Mouse (Mus musculus) c-Kit-positive CD71-positive TER-119-negative erythroid progenitor cells, embryonic 14.5 days (primary cell): ENCODE results near the gene Atcay.
"Not testable (repeated sequence)": the region's sequence is repeated elsewhere in the genome, so short reads cannot be mapped to it uniquely, and the experiment has no call there.

Experiments
- DNase-seq: peaks from one replicate; pipeline ENCODE4 v3.0.0-alpha.2; 2013; ENCODE audit warnings: low read depth

The Atcay gene

DNA sequence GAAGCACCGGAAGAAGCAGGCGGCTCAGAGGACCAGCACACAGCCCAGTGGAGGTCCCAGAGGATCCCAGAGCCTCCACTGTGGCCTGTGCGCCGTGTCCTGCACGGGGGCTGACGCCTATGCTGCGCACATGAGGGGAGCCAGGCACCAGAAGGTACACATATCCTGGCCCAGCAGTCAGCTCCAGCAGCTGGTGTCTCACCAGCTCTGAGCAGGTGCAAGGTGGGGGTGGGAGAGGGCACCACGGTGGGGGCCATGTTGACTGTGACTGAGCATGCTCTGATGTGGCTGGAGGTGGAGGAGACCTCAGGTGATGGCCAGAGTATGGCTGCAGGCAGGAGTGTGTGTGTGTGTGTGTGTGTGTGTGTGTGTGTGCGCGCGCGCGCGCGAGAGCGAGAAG lies 11.4 kb upstream of the Atcay start:
- no peak for DNase-seq

DNA sequence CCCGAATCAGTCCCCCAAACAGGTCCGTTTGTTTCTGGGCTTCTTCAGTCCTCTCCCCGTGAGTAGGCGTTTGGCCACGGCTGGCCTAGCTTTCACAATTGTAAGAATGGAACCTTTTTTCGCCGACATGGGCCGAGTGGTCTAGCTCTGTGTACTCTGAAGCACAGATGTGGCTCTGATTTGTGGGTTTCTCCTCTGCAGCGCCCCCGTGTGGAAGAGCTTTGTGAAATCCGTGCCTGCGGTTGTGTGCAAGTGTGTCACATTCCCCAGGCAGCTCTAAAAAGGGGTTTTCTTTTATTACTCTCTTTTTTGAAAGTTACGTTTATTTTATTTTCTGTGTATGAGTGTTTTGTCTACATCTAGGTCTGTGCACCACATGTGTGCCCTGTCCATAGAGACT lies 10.2 kb upstream of the Atcay start:
- peak; percentile 56 for DNase-seq

DNA sequence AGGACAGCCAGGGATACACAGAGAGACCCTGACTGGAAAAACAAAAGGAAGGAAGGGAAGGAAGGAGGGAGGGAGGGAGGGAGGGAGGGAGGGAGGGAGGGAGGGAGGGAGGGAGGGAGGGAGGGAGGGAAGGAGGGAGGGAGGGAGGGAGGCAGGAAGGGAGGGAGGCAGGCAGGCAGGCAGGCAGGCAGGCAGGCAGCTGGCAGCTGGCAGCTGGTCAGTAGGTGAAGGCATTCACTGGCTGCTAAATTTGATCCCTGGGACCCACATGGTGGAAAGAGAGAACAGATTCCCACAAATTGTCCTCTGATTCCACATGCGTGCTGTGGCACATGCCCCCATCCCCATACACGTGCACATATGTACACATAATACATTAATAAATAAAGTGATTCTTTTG lies 8.0 kb upstream of the Atcay start:
- DNase-seq, result no peak

DNA sequence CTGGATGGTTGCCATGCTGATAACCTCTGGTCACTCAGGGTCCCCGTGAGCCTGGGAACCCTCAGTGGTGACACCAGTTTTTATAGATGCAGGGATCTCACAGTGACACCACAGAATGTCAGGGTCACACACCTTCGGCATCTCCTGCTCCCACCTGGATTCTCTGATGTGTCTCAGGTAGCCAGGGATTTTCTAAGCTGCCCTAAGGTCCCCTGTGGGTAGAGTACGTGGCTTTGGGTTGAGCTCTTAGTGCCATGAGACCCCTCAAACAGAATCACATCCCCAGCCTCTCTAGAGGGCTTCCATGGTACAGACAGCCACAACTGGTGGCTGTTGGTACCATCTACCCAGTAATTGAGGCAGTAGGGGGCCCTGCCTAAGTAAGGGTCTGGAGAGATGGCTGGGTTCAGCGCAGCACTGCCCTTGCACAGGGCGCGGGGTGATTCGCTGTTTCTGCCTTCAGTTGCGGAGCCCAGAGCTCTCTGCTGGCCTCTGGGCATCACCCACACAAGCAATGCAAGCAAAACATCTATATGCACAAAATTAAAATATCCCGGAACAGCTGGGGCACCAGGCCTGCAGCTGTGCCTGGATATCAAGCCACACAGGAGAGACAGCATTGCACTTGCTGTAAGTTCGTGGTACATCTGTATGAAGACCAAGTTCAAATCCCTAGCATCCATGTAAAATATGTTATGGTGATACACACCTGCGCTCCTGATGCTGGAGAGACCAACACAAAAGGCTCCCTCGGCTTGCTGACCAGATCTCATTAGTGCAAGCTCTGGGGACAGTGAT lies 6.0 kb upstream of the Atcay start:
- DNase-seq, result no peak

DNA sequence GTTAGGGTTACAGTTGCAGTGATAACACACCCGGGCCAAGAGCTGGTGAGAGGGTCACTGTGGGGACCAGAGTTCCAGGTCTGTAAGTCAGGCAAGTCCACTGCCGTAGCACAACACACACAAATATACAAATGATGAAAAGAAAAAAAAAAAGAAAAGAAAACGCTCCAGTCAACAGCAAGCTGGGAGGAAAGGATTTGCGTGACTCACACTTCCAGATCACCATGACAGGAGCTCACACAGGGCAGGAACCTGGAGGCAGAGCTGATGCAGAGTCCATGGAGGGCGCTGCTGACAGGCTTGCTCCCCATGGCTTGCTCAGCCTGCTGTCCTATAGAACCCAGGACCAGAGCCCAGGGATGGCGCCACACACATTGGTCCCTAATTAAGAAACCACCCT lies 3.6 kb upstream of the Atcay start:
- DNase-seq, result no peak

DNA sequence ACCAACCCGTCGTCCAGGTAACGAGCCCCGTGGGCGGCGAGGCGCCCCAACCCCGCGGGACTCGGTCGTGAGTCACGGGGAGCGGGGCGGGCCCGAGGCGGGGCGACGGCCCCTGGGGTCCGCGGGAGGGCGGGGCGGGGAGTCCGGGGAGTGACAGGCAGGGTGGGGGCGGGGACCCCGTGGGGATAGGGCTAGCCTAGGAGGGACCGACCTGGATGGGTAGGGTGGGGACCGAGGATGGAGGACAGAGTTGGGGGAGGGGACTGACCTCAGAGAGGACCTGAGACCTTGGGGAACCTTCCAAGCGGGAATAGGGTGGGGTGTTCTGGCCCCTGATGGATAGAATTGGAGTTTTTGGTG lies 2.6 kb upstream of the Atcay start:
- DNase-seq, result no peak

DNA sequence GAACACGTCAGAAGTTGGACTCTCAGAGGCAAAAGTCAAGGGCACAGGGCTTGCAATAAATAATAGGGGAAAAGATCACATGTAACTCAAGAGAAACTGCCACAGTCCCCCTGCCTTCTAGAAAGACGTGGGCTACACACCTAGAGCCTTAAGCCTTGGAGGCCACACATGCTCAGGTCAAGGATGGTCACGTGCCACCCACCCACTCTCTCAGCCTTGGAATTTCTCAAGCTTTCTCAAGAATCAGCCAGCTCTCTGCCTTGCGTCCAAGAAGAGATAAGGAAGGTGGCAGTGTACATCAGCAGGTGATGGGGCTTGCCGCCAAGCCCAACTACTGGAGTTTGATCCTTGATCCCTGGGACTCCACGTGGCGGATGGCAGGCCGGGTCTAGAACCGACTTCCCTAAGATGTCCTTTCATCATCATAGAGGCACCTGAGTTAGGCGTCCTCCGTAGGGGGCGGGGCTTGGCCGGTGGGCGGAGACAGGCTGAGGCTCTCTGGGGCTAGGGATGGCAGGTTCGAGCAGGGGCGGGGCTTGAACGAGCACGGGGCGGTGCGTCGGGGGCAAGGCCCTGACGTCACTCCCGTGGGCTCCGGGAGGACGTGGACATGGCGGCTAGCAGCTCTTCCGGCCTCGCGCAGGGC lies 2.1 kb upstream of the Atcay start, which contains the start of gene Zfr2:
Zfr2 (plus strand) TSS at position 576 of the 646 bp plus-strand sequence.
- DNase-seq, result peak; percentile 86

DNA sequence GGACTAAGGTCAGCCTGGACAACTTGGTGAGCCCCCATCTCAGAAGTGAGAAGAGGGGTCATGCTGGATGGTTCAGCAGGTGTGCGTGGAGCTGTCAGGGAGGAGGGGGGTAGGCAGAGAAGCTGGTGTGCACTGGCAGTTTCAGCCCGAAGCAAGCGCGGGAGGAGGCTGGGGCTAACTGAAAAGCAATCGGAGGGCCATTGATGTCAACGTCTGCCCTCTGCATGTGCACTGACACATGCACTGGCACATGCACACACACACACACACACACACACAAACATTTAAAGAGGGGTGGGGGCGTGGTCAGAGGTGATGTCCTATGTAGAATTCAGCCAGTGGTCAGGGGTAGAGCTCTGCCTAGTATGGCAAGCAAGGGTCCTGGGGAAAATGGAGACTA lies 803 bp upstream of the Atcay start:
- DNase-seq, result no peak

DNA sequence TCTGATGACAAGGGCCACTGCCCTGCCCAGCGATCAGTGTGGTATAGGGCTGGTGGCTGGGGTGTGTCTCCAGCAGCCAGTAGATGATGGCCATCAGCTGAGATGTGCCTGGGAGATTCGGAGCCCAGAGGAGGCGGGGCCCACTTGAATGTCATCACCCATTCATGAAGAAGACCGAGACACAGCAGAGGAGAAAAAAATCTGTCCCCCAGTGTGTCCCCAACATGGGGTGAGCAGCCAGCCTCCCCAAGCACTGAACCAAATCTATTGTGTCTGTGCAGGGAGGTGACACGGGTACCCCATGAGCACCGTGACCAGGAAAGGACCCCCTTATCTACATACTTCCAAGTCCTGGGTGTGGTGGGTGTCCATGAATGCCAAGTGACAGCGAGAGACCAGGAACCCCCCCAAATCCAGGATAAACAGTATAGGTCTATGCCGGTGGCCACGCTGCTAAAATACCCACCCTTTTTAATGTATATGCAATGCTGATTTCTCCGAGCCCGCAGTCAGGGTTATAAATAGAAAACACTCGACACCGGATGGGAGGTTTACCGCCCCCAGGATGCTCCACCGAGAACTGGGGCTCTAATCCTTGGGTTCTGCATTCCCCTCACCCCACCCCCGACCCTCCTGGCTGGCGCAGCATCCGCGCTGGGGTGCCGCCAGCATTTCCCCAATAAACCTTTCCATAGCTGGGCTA lies 747 bp downstream of the Atcay start:
- DNase-seq, result no peak

DNA sequence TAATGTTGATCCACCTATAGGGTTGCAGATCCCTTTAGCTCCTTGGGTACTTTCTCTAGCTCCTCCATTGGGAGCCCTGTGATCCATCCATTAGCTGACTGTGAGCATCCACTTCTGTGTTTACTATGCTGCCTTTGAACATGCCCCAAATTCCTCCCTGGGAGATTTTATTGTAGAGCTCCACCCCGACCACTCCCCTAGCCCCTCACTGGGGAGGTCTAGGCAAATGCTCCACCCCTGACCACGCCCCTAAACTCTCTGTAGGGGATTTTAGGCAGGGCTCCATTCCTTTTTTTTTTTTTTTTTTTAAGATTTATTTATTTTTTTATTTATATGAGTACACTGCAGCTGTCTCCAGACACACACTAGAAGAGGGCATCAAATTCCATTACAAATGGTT lies 6.9 kb downstream of the Atcay start:
- not testable (repeated sequence) for DNase-seq

DNA sequence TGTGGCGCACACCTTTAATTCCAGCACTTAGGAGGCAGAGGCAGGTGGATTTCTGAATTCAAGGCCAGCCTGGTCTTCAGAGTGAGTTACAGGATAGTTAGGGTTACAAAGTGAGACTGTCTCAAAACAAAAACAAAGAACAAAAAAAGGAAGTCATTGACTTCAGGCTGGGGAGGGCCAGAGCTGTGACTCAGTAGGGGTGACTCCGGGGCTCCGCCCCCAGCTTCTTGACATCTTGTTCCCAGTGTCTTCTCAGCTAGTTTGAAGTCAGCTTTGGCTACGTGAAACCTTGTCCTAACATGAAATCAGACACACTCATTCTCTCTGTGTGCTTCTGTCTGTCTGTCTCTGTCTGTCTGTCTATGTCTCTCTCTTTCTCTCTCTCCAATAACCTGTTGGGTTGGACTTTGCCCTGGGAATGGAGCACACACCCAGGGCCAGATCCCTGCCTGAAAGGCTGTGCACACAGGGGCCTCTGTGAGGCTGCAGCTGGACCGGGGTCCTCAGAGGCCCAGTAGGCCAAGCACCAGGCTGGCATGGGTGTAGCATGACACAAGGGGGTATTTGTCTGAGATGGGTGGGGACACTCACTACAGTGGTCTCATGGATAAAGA lies 9.1 kb downstream of the Atcay start:
- no peak for DNase-seq

DNA sequence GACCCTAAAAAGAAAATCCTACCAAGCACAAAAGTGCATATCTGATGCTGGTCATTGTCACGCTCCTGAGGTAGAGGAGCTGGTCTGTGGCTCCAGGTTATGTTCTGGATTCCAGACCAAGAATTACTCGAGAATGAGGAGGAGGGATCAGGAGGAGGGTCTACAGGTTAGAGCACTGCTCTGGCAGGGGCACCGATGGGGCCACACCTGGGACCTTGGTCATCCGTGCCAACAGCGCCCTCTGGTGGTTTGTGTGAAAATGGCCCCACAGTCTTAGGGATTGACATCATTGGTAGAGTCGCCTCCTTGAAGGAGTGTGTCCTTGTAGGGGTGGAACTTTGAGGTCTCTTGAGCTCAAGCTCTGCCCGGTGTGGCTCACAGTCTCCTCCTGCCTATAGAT lies 12.7 kb downstream of the Atcay start:
- peak; percentile 70 for DNase-seq

DNA sequence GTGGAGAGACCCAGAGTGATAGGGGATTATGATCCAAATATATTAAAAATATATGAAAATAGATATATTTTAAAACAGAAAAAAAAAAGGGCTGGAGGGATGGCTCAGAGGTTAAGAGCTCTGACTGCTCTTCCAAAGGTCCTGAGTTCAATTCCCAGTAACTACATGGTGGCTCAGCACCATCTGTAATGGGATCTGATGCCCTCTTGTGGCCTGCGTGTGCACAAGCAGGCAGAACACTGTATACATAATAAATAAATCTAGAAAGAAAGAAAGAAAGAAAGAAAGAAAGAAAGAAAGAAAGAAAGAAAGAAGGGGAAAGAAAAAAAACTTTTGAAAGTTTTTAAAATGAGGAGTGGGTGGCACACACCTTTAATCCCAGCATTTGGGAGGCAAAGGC lies 13.4 kb downstream of the Atcay start:
- DNase-seq, result peak; percentile 34

DNA sequence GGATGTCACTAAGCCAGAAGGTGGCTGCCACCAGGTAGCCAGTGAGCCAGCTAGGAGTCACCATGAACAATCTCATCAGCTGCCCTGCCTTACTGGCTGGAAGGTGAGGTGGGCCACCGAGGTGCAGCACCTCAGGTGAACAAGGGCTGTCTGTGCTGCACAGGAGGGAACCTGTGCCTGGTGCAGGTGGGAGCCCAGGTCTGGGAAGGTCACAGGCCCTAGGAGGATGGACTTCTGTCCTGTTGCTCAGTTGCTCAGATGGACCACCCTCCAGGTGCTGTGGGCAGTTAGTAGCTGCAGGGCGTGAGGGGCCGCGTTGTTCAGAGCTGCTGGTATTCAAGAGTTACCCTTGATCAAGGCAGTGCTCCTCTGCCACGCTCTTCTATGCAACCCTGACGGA lies 13.8 kb downstream of the Atcay start:
- DNase-seq, result no peak

DNA sequence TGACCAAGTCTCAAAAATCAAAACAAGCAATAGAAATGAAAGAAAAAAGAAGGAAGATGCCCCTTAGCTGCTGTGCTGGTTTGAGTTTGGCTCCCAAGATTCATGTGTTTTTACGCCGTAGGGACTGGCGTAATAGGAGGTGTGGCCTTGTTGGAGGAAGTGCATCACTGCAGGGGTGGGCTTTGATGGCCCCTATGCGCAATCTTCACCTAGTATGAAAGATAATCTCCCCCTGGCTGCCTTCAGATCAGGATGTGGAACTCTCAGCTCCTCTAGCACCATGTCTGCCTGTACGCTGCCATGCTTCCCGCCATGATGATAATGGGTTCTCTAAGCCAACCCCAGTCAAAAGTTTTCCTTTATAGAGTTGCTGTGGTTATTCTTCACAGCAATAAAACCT lies 14.4 kb downstream of the Atcay start:
- DNase-seq, result no peak

DNA sequence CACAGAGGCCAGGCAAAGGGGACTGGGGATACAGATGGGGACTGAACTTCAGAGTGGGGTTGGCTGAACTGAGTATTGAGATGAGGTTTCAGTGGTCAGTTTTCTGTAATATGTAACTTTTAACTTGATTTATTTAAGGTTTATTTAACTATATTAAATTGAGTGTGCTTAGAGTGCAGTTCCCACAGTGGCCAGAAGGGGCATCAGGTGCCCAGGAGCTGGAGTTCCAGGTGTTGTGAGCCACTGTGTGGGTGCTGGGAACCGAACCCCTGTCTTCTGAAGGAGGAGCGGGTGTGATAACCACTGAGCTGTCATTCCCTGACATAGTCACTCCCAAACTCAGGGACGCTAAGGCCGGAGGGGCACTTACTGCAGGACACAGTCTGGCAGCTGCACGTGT lies 20.5 kb downstream of the Atcay start:
- DNase-seq, result no peak

DNA sequence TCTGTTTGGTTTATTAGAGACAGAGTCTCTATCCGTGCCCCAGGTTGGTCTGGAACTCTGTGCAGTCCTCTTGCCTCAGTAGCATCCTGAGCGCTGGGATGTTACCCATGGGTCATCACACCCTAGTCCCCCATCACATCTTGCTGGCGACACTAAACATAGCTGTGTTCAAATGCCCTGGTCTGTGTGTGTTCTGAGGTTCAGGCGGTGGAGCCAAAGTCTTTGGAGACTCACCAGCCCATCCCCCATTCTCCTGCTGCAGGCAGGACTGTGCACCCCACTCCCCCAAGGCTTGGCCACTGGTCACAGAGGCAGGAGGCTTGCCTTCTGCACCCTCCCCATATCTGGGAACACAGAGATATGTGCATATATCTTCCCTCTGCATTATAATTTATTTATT lies 26.5 kb downstream of the Atcay start:
- no peak for DNase-seq

DNA sequence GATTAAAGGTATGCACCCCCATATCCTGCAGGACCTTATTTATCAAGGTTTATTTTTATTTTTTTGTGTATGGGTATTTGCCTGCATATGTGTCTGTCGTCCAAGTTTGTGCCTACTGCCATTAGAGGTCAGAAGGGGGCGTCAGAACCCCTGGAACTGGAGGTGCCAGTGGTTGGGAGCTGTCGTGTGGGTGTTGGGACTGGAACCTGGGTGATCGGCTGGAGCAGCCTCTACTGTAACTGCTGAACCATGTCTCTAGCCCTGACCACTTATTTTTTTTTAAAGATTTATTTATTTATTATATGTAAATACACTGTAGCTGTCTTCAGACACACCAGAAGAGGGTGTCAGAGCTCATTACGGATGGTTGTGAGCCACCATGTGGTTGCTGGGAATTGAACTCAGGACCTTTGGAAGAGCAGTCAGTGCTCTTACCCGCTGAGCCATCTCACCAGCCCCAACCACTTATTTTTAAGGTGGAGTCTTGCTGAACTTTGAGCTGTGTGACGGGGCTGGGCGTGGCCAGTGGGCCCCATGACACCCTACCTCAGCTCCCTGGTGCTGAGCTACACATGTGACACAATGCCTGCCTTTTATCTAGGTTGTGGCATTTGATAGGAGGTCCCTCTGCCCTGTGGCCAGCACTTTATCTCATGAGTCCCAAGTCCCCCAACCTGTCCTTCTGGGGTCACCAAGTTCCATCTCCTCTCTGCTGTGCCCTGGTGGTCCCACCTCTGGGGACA lies 27.5 kb downstream of the Atcay start:
- DNase-seq, result peak; percentile 75

DNA sequence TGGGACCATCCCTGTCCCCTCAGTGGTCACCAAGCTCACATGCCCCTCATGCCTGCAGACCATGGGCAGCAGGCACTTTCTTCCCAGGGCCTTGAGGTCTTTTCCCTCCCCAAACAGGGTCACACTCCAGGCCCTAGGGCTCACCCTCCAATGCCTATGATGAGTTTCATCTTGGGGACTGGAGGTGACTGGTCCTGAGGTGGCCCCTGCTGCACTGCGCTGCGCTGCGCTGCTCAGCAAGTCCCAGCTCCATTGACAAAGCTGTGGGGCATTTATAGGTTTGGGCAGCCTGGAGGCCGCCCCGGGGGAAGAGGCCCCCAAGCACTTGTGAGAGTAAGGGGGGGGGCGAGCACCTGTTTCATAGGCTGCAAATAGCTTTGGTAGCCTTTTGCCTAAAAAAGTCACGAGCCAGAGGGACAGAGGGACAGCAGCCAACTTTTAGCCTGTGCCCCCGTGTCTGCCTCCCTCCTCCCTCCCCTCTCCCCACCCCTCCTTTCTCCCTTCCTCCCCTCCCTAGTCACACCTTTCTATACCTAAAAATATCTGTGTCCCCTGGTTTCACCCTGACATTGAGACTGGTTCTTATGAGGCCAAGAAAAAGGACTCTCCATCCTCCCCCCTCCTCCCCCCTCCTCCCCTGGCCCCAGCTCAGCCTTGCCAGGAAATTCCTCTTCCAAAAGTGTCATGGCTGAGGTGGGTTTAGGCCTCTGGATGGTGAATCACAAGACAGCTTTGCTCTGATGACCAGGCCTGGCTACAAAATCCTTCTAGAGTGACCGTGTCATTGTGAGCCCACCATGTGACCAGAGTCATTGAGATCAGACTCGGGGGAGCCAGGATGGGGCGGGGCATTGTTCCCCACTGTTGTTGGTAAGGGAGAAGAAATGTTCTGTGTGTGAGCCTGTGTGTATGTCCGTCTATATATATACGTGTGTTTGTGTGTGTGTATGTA lies 28.6 kb downstream of the Atcay start, which contains the start of gene Nmrk2:
Nmrk2 (minus strand) TSS at position 245 of the 952 bp plus-strand sequence.
- DNase-seq, result no peak

DNA sequence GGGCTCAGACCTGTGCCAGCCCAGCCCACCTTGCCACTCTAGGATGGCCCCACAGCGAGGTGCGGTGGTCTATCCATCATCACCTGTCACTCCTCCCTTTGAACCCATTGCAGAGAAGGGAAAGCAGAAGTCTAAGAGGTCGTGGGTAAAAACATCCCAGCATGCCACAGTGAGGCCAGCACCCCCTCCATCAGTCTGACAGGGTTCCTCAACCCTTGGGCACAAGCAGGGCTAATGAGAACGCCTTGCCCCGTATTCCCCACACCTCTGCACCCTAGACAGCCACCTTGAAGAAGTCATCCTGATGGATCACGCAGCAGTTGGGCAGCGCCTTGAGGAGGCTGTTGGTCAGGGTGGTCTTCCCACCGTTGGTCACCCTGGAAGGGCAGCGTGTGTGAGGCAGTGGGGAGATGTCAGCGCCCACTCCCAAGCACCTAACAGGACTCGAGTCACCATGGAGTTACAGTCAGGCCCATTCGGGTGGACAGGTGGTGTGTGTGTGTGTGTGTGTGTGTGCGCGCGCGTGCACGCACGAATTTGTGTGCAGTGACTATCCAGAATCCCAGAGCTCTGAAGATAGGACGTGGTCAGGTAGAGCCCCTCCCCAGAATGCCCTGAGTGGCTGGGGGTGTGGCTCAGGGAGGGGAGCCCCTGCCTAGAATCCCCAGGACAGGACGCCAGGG lies 29.9 kb downstream of the Atcay start:
- DNase-seq, result no peak
